20 mouse cellular contexts compared by ENCODE assay signal in genomic region chr10:98146998-98147863, GRCm38 (mm10).
DNase-seq lines count a peak whose midpoint lies in the region; ATAC-seq and TF ChIP-seq lines count a peak whose summit lies in the region.
"Had no signal": no experiment of that assay in that cellular context is flagged by ENCODE, and none has a peak within 500 bp of the region (broad histone marks: within the 10 kb centered on the region; RNA-seq: fewer than 3 reads in every experiment).

No protein-coding gene starts in this region.

- no peaks in the 10 kb centered on the region for H3K36me3 ChIP-seq in intestine, embryonic 14.5 days (ENCODE audit: control insufficient read depth, insufficient read depth, low read length)
- no peaks in the 10 kb centered on the region for H3K36me3 ChIP-seq in intestine, postnatal 0 days (ENCODE audit: control insufficient read depth, insufficient read depth)
- H3K36me3 ChIP-seq: heart, embryonic 10.5 days; hindbrain, embryonic 10.5 days; limb, embryonic 13.5 days; midbrain, embryonic 12.5 days had no signal

- 49% methylated on average over 9 of the region's 9 CpGs for whole genome bisulfite sequencing in intestine, embryonic 14.5 days
- WGBS in intestine, postnatal 0 days: 55% methylated on average over 9 of the region's 9 CpGs

- H3K4me3 ChIP-seq in intestine, embryonic 14.5 days (ENCODE audit: low read depth, low read length): no peak overlapping the region
- no peak overlapping the region for H3K4me3 ChIP-seq in intestine, postnatal 0 days (ENCODE audit: low read depth, low read length)
- H3K4me3 ChIP-seq: gastrocnemius, adult 2 months; heart, embryonic 10.5 days; hindbrain, embryonic 10.5 days; limb, embryonic 13.5 days; midbrain, embryonic 12.5 days had no signal

- H3K9ac ChIP-seq in intestine, embryonic 14.5 days (ENCODE audit: low read length): no peak overlapping the region
- H3K9ac ChIP-seq in intestine, postnatal 0 days (ENCODE audit: low read depth, low read length): no peak overlapping the region
- H3K9ac ChIP-seq: limb, embryonic 13.5 days; liver, embryonic 14.5 days; midbrain, embryonic 12.5 days had no signal

- TF ChIP-seq CTCF in intestine, postnatal 0 days (IDR thresholded peaks at IDR 0.05; ENCODE audit: low read depth): no peak

- H3K9me3 ChIP-seq in intestine, embryonic 14.5 days (ENCODE audit: control insufficient read depth, low read length): no peaks in the 10 kb centered on the region
- H3K9me3 ChIP-seq in intestine, postnatal 0 days (ENCODE audit: control insufficient read depth): no peaks in the 10 kb centered on the region
- H3K9me3 ChIP-seq: heart, embryonic 10.5 days; hindbrain, embryonic 10.5 days; limb, embryonic 13.5 days; midbrain, embryonic 12.5 days had no signal

- peak overlapping the region; percentile 59 for H3K27ac ChIP-seq in intestine, embryonic 14.5 days (ENCODE audit: low read depth)
- no peak overlapping the region for H3K27ac ChIP-seq in intestine, postnatal 0 days (ENCODE audit: low read depth, low read length)
- H3K27ac ChIP-seq: gastrocnemius, adult 2 months; heart, embryonic 10.5 days; hindbrain, embryonic 10.5 days; hindbrain, postnatal 0 days; limb, embryonic 13.5 days; liver, embryonic 14.5 days; midbrain, embryonic 12.5 days had no signal

- no peaks in the 10 kb centered on the region; the same call in 1 of the 2 replicates for H3K4me1 ChIP-seq in intestine, embryonic 14.5 days (replicated peaks; ENCODE audit: control insufficient read depth, insufficient read depth, low read length)
- no peaks in the 10 kb centered on the region for H3K4me1 ChIP-seq in intestine, postnatal 0 days (replicated peaks; ENCODE audit: control insufficient read depth, insufficient read depth, low read length)
- H3K4me1 ChIP-seq: heart, embryonic 10.5 days; hindbrain, embryonic 10.5 days; midbrain, embryonic 12.5 days had no signal

- no peak for ATAC-seq in intestine, embryonic 14.5 days (replicated peaks; ENCODE audit: low FRiP score, low TSS enrichment, low read depth)
- no peak for ATAC-seq in intestine, postnatal 0 days
- ATAC-seq: hindbrain, postnatal 0 days had no signal

- no peaks in the 10 kb centered on the region for H3K27me3 ChIP-seq in intestine, embryonic 14.5 days (replicated peaks; ENCODE audit: control insufficient read depth, insufficient read depth, low read length)
- H3K27me3 ChIP-seq in intestine, postnatal 0 days (replicated peaks; ENCODE audit: control insufficient read depth, insufficient read depth, low read length): no peaks in the 10 kb centered on the region
- H3K27me3 ChIP-seq: limb, embryonic 13.5 days; midbrain, embryonic 12.5 days had no signal

- H3K4me2 ChIP-seq in intestine, embryonic 14.5 days (ENCODE audit: low read length): no peak overlapping the region
- H3K4me2 ChIP-seq in intestine, postnatal 0 days (replicated peaks; ENCODE audit: low read depth): no peak overlapping the region
- H3K4me2 ChIP-seq: limb, embryonic 13.5 days; midbrain, embryonic 12.5 days had no signal

- no peak for DNase-seq in intestine, embryonic 14.5 days (ENCODE audit: low spot score)
- DNase-seq in layer of hippocampus, adult 9-11 months: peak; percentile 4
- no peak for DNase-seq in layer of hippocampus, postnatal 25 days (ENCODE audit: extremely low spot score in 1 of 2, low spot score in 1 of 2)
- DNase-seq in brain, adult 2 months (ENCODE audit: low read depth, low spot score): peak; percentile 31
- DNase-seq in brain, embryonic 18.5 days (ENCODE audit: low read depth, low spot score): peak; percentile 20
- DNase-seq in liver: no peak
- DNase-seq: cerebellum, postnatal 25 days; embryo, embryonic 11 days; gastrocnemius, adult 2 months; layer of hippocampus, postnatal 36 days; retina, postnatal 1 day; right cerebral cortex, postnatal 4 days; thymus, postnatal 36 days had no signal

Comparison
In these comparisons a context has a peak if more than half of its experiments do, and no peak if none do; other contexts are left out.
1. DNase-seq: peak in layer of hippocampus, adult 9-11 months (single experiment), brain, adult 2 months (single experiment) and brain, embryonic 18.5 days (single experiment); none in intestine, embryonic 14.5 days (single experiment), layer of hippocampus, postnatal 25 days (0 of 2) and liver (single experiment).